In the genomic region with DNA sequence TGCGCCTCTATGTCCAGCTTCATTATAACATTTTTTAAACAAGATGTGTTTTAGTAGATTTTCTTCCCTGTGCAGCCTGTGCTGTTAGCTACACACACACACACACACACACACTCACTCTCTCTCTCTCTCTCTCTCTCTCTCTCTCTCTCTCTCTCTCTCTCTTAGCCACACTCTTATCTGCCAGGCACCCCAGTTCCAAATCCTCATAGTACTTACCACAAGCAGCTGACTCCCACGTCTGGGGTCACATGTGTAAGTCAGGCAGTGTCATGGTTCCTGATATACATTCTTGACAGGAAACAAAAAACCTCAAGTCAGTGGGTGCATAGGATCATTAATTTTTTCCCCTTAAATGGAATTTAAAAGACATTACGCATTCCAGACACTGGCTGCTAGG, we compare ENCODE assay signal across 22 mouse cellular contexts. TPM values are rescaled to one million over a fixed set of nuclear protein-coding genes. Genes with fewer than 3 reads are reported as not detected.
DNase-seq lines count a peak whose midpoint lies in the region; ATAC-seq and TF ChIP-seq lines count a peak whose summit lies in the region.
"Had no signal": no experiment of that assay in that cellular context is flagged by ENCODE, and none has a peak within 500 bp of the region (broad histone marks: within the 10 kb centered on the region; RNA-seq: fewer than 3 reads in every experiment).

No protein-coding gene starts in this region.

- H3K9me3 ChIP-seq in lung, postnatal 0 days (ENCODE audit: low read length), result no peaks in the 10 kb centered on the region
- no peaks in the 10 kb centered on the region for H3K9me3 ChIP-seq in G1E (replicated peaks)
- H3K9me3 ChIP-seq in hindbrain, embryonic 12.5 days (replicated peaks), result no peaks in the 10 kb centered on the region
- H3K9me3 ChIP-seq: forebrain, embryonic 15.5 days; heart, embryonic 13.5 days; intestine, embryonic 15.5 days; lung, embryonic 15.5 days; midbrain, embryonic 13.5 days had no signal

- H3K36me3 ChIP-seq in lung, postnatal 0 days (ENCODE audit: insufficient read depth, low read length), result peaks cover 9% of the 10 kb centered on the region; the same call in 1 of the 2 replicates
- peaks cover 93% of the 10 kb centered on the region for H3K36me3 ChIP-seq in G1E (replicated peaks)
- H3K36me3 ChIP-seq in hindbrain, embryonic 12.5 days, result peaks cover 45% of the 10 kb centered on the region

- H3K9ac ChIP-seq in lung, postnatal 0 days (replicated peaks; ENCODE audit: low read depth), result no peak overlapping the region
- no peak overlapping the region for H3K9ac ChIP-seq in hindbrain, embryonic 12.5 days
- H3K9ac ChIP-seq: forebrain, embryonic 15.5 days; heart, embryonic 13.5 days; intestine, embryonic 15.5 days; lung, embryonic 15.5 days; midbrain, embryonic 13.5 days had no signal

- no peak for TF ChIP-seq EP300 in lung, postnatal 0 days (IDR thresholded peaks at IDR 0.05)

- no peak for TF ChIP-seq CTCF in lung, postnatal 0 days (IDR thresholded peaks at IDR 0.05)
- TF ChIP-seq CTCF in lung, adult 2 months (IDR thresholded peaks at IDR 0.05; ENCODE audit: insufficient read depth, low read length), result no peak
- TF ChIP-seq CTCF in G1E (IDR thresholded peaks at IDR 0.05; ENCODE audit: low read depth, low read length), result no peak

- WGBS in lung, postnatal 0 days, result 74% methylated on average over 3 of the region's 3 CpGs
- 83% methylated on average over 3 of the region's 3 CpGs for WGBS in lung, adult 2 months
- 89% methylated on average over 3 of the region's 3 CpGs for WGBS in hindbrain, embryonic 12.5 days

- no peak for TF ChIP-seq POLR2A in lung, adult 2 months (IDR thresholded peaks at IDR 0.05; ENCODE audit: borderline replicate concordance, extremely low read depth, low read depth, low read length)

- ATAC-seq in lung, postnatal 0 days, result no peak
- ATAC-seq in G1E (ENCODE audit: extremely low read depth, insufficient number of reproducible peaks, low FRiP score, poor library complexity, severe bottlenecking), result peak; percentile 64
- ATAC-seq in granulocyte monocyte progenitor cell, adult 5-6 weeks (replicated peaks; ENCODE audit: poor library complexity, severe bottlenecking), result peak; percentile 57
- ATAC-seq in hindbrain, embryonic 12.5 days (ENCODE audit: low FRiP score), result no peak
- ATAC-seq: forebrain, embryonic 15.5 days; intestine, embryonic 15.5 days; midbrain, embryonic 13.5 days had no signal

- H3K27me3 ChIP-seq in lung, postnatal 0 days (replicated peaks; ENCODE audit: insufficient read depth, low read length), result no peaks in the 10 kb centered on the region
- no peaks in the 10 kb centered on the region for H3K27me3 ChIP-seq in G1E (ENCODE audit: insufficient read depth, low read length)
- peaks cover 2% of the 10 kb centered on the region; the same call in 1 of the 2 replicates for H3K27me3 ChIP-seq in hindbrain, embryonic 12.5 days
- H3K27me3 ChIP-seq: CH12.LX; forebrain, embryonic 15.5 days; heart, embryonic 13.5 days; intestine, embryonic 15.5 days; lung, embryonic 15.5 days; midbrain, embryonic 13.5 days had no signal

- H3K4me1 ChIP-seq in lung, postnatal 0 days (ENCODE audit: insufficient read depth, low read depth, low read length), result peaks cover 9% of the 10 kb centered on the region; the same call in 1 of the 2 replicates
- peaks cover 10% of the 10 kb centered on the region for H3K4me1 ChIP-seq in lung, adult 2 months (ENCODE audit: control insufficient read depth, insufficient read depth, low read length)
- H3K4me1 ChIP-seq in G1E (ENCODE audit: insufficient read depth, low read depth, low read length), result peaks cover 54% of the 10 kb centered on the region
- peaks cover 7% of the 10 kb centered on the region; the same call in 1 of the 2 replicates for H3K4me1 ChIP-seq in hindbrain, embryonic 12.5 days
- H3K4me1 ChIP-seq: forebrain, embryonic 15.5 days; intestine, embryonic 15.5 days had no signal

- no peak overlapping the region for H3K4me2 ChIP-seq in lung, postnatal 0 days (replicated peaks; ENCODE audit: low read depth, low read length)
- no peak overlapping the region for H3K4me2 ChIP-seq in hindbrain, embryonic 12.5 days (replicated peaks)
- H3K4me2 ChIP-seq: forebrain, embryonic 15.5 days; heart, embryonic 13.5 days; intestine, embryonic 15.5 days; lung, embryonic 15.5 days; midbrain, embryonic 13.5 days had no signal

- DNase-seq in lung, postnatal 0 days (ENCODE audit: low spot score), result peak; percentile 4
- DNase-seq in lung, adult 2 months, result no peak
- no peak for DNase-seq in G1E (ENCODE audit: low spot score)
- DNase-seq in naive thymus-derived CD4-positive, alpha-beta T cell, adult 2 months (ENCODE audit: low read depth), result peak; percentile 58
- DNase-seq in right cerebral cortex, adult 18-20 months, result no peak
- DNase-seq in right cerebral cortex, adult 2 months (ENCODE audit: low spot score in 2 of 2), result no peak
- DNase-seq: adrenal gland, adult 2 months; cerebellum, adult 18-20 months; embryo, embryonic 11 days; gastrocnemius, postnatal 10 days; heart, postnatal 4 days; kidney, postnatal 36 days; liver; right cerebral cortex, postnatal 25 days had no signal

- no peak overlapping the region for H3K27ac ChIP-seq in lung, postnatal 0 days (ENCODE audit: low read length)
- H3K27ac ChIP-seq in hindbrain, embryonic 12.5 days, result no peak overlapping the region
- H3K27ac ChIP-seq: forebrain, embryonic 15.5 days; intestine, embryonic 15.5 days; lung, embryonic 15.5 days; midbrain, embryonic 13.5 days had no signal

- no peak overlapping the region for H3K4me3 ChIP-seq in lung, postnatal 0 days (ENCODE audit: low read depth, low read length)
- H3K4me3 ChIP-seq in lung, adult 2 months (replicated peaks; ENCODE audit: extremely low read depth, low read depth, low read length), result no peak overlapping the region
- no peak overlapping the region for H3K4me3 ChIP-seq in G1E (ENCODE audit: low read depth, low read length)
- H3K4me3 ChIP-seq in hindbrain, embryonic 12.5 days, result no peak overlapping the region
- H3K4me3 ChIP-seq: forebrain, embryonic 15.5 days; heart, embryonic 13.5 days; intestine, embryonic 15.5 days; lung, embryonic 15.5 days; midbrain, embryonic 13.5 days had no signal

RNA-seq across cellular contexts. Expression of a gene that starts 16.9 kb away (rescaled TPM):
- polyA plus RNA-seq in lung, postnatal 0 days (2015; fragmentation: Nextera tagmentation; extraction: Ambion mirVana), result 85.7 and 89.7 TPM in 2 replicates
- 22.6 and 24.2 TPM in 2 replicates for polyA plus RNA-seq in lung, adult 2 months (2012; rRNA removed)
- total RNA-seq in G1E (2014; fragmentation: Nextera tagmentation), result 103 TPM in 2 replicates
- 209 and 214 TPM in 2 replicates for total RNA-seq in G1E (2017)
- 166 and 196 TPM in 2 replicates for polyA plus RNA-seq in G1E (2012)
- 166 and 176 TPM in 2 replicates for total RNA-seq in granulocyte monocyte progenitor cell, adult 5-6 weeks (2014; fragmentation: Nextera tagmentation)
- 169 and 186 TPM in 2 replicates for total RNA-seq in granulocyte monocyte progenitor cell, adult 5-6 weeks (2017)
- polyA plus RNA-seq in hindbrain, embryonic 12.5 days (2016; fragmentation: Nextera tagmentation; extraction: Ambion mirVana), result 122 and 128 TPM in 2 replicates

RNA-seq across cellular contexts. Expression of a gene that starts 46.4 kb away (rescaled TPM):
- 39.0 and 42.2 TPM in 2 replicates for polyA plus RNA-seq in lung, postnatal 0 days (2015; fragmentation: Nextera tagmentation; extraction: Ambion mirVana)
- 46.2 and 49.4 TPM in 2 replicates for polyA plus RNA-seq in lung, adult 2 months (2012; rRNA removed)
- total RNA-seq in G1E (2014; fragmentation: Nextera tagmentation) (not detected in 2 replicates), G1E (2017) (not detected in 2 replicates)
- not detected in 2 replicates for polyA plus RNA-seq in G1E (2012)
- total RNA-seq in granulocyte monocyte progenitor cell, adult 5-6 weeks (2014; fragmentation: Nextera tagmentation), result 3.3 and 9.7 TPM in 2 replicates
- 0.21 and 0.95 TPM in 2 replicates for total RNA-seq in granulocyte monocyte progenitor cell, adult 5-6 weeks (2017)
- polyA plus RNA-seq in hindbrain, embryonic 12.5 days (2016; fragmentation: Nextera tagmentation; extraction: Ambion mirVana), result 17.7 and 21.4 TPM in 2 replicates

RNA-seq across cellular contexts. Expression of a gene that starts 49.4 kb away (rescaled TPM):
- polyA plus RNA-seq in lung, postnatal 0 days (2015; fragmentation: Nextera tagmentation; extraction: Ambion mirVana), result 10.9 and 11.7 TPM in 2 replicates
- polyA plus RNA-seq in lung, adult 2 months (2012; rRNA removed), result 51.1 and 70.7 TPM in 2 replicates
- 10.8 and 14.2 TPM in 2 replicates for total RNA-seq in G1E (2014; fragmentation: Nextera tagmentation)
- 76.9 and 87.2 TPM in 2 replicates for total RNA-seq in G1E (2017)
- polyA plus RNA-seq in G1E (2012), result 42.8 and 48.1 TPM in 2 replicates
- 30.6 and 31.7 TPM in 2 replicates for total RNA-seq in granulocyte monocyte progenitor cell, adult 5-6 weeks (2014; fragmentation: Nextera tagmentation)
- total RNA-seq in granulocyte monocyte progenitor cell, adult 5-6 weeks (2017), result 54.3 and 75.1 TPM in 2 replicates
- polyA plus RNA-seq in hindbrain, embryonic 12.5 days (2016; fragmentation: Nextera tagmentation; extraction: Ambion mirVana), result 17.7 and 20.4 TPM in 2 replicates

Comparison
In these comparisons a context has a peak if more than half of its experiments do, and no peak if none do; other contexts are left out.
1. DNase-seq: peak in lung, postnatal 0 days (single experiment) and naive thymus-derived CD4-positive, alpha-beta T cell, adult 2 months (single experiment); none in lung, adult 2 months (single experiment), G1E (single experiment), right cerebral cortex, adult 18-20 months (single experiment) and right cerebral cortex, adult 2 months (0 of 2).
2. ATAC-seq: peak in G1E (single experiment) and granulocyte monocyte progenitor cell, adult 5-6 weeks (single experiment); none in lung, postnatal 0 days (single experiment) and hindbrain, embryonic 12.5 days (single experiment).
3. RNA of a gene that starts 46.4 kb away (polyA plus RNA-seq): 46.2 to 49.4 TPM in lung, adult 2 months, 39.0 to 42.2 TPM in lung, postnatal 0 days and 17.7 to 21.4 TPM in hindbrain, embryonic 12.5 days; not detected in G1E; every median in the first group is over 10 times any median in the second.